Mouse (Mus musculus) intestine, embryonic 16.5 days (tissue): ENCODE measurements around the gene Cep128. TPM values are rescaled to one million over a fixed set of nuclear protein-coding genes. Genes with fewer than 3 reads are reported as not detected.
"Not testable (repeated sequence)": the region's sequence is repeated elsewhere in the genome, so short reads cannot be mapped to it uniquely, and the experiment has no call there.

ENCODE experiments used
- ATAC-seq: fragments of 200-750 bp; cut with Nextera tagmentation; 2 replicates; pipeline ENCODE4 v1.8.0; 2017; ENCODE audit warnings: moderate TSS enrichment, moderate library complexity
- H3K27ac ChIP-seq: fragments of 300-500 bp; sonication (generic); 2 replicates; pipeline ENCODE4 v1.5.1; 2014; ENCODE audit warnings: mild to moderate bottlenecking, low read length
- H3K27me3 ChIP-seq: fragments of 300-500 bp; sonication (generic); replicated peaks from 2 replicates; pipeline ENCODE4 v1.6.1; 2014; ENCODE audit warnings: low read length, control low read depth, mixed read lengths; ENCODE audit not compliant: control insufficient read depth, insufficient read depth
- H3K36me3 ChIP-seq: fragments of 300-500 bp; sonication (generic); 2 replicates; pipeline ENCODE4 v1.6.1; 2014; ENCODE audit warnings: low read length, control low read depth; ENCODE audit not compliant: control insufficient read depth, insufficient read depth
- H3K4me1 ChIP-seq: fragments of 300-500 bp; sonication (generic); 2 replicates; pipeline ENCODE4 v1.6.1; 2014; ENCODE audit warnings: low read length, control low read depth, mixed read lengths; ENCODE audit not compliant: control insufficient read depth, insufficient read depth
- H3K4me2 ChIP-seq: fragments of 300-500 bp; sonication (generic); 2 replicates; pipeline ENCODE4 v1.6.1; 2014; ENCODE audit warnings: low read depth, low read length, control low read depth
- H3K4me3 ChIP-seq: fragments of 300-500 bp; sonication (generic); 2 replicates; pipeline ENCODE4 v1.5.1; 2014; ENCODE audit warnings: mild to moderate bottlenecking, low read length
- H3K9ac ChIP-seq: fragments of 300-500 bp; sonication (generic); 2 replicates; pipeline ENCODE4 v1.6.1; 2014; ENCODE audit warnings: low read depth, low read length
- H3K9me3 ChIP-seq: fragments of 300-500 bp; sonication (generic); 2 replicates; pipeline ENCODE4 v1.6.1; 2016; ENCODE audit warnings: low read length, control low read depth; ENCODE audit not compliant: control insufficient read depth
- WGBS: fragments of 180-500 bp; shearing (Covaris S2); extraction: QIAGEN DNeasy Blood & Tissue Kit; methylation state at CpG from one replicate; pipeline ENCODE4 v1.1.7; 2014; 5-methylcytosine and 5-hydroxymethylcytosine counted together
- polyA plus RNA-seq: library from polyadenylated mRNA; unstranded; fragments of >200 nt; fragmentation: Nextera tagmentation; extraction: Ambion mirVana; gene quantifications from 2 replicates; pipeline ENCODE4 v1.2.1, GENCODE M21; 2015

Gene Cep128
- polyA plus RNA-seq, 1 experiment from 2014 or later: 6.3 TPM

DNA sequence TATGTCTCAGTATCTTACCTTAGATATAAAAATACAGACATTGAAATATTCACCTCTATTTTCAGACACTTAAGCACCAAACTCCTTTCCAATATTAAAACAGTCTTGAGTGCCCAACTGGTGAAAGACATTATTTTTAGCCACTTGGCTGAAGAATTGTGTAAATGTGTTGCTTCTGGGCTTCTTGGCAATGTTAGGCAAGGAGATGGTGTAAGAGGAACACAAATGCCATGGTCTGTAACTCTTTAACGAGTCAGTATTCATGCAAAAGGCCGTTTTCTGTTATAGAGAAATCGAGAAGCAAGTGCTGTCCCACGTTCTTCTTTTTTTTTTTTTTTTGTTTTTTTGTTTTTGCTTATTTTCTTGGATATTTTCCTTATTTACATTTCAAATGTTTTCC lies 26.1 kb upstream of the Cep128 start:
- H3K9me3 ChIP-seq: no peaks in the 10 kb centered on the region
- ATAC-seq: no peak
- no peak overlapping the region for H3K9ac ChIP-seq
- no peaks in the 10 kb centered on the region for H3K36me3 ChIP-seq
- H3K27ac ChIP-seq: no peak overlapping the region
- WGBS: 88% methylated on average over 4 of the region's 4 CpGs
- H3K4me1 ChIP-seq: no peaks in the 10 kb centered on the region
- no peak overlapping the region for H3K4me2 ChIP-seq
- H3K27me3 ChIP-seq: no peaks in the 10 kb centered on the region
- H3K4me3 ChIP-seq: no peak overlapping the region

DNA sequence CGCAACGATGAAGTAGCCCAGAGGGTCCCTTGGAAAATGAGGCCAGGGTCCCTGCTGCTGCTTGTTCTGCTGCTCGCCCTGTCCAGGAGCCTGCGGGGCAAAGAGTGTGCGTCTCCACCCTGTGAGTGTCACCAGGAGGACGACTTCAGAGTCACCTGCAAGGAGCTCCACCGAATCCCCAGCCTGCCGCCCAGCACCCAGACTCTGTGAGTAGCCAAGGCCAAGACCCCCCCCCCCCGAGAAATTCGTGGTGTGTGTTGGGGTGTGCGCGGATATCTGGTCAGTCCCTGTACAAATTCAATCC lies 16.8 kb upstream of the Cep128 start:
- Histone ChIP-seq H3K4me1 (peaks cover 11% of the 10 kb centered on the region), H3K4me3 (peak overlapping the region; percentile 53), H3K36me3 (no peaks in the 10 kb centered on the region), H3K4me2 (peak overlapping the region; percentile 96), H3K27ac (no peak overlapping the region), H3K9me3 (no peaks in the 10 kb centered on the region), H3K27me3 (peaks cover 3% of the 10 kb centered on the region; the same call in 1 of the 2 replicates), H3K9ac (peak overlapping the region; percentile 66; the same call in 1 of the 2 replicates)
- no peak; the same call in 1 of the 2 replicates for ATAC-seq
- WGBS: 7% methylated on average over 12 of the region's 12 CpGs

DNA sequence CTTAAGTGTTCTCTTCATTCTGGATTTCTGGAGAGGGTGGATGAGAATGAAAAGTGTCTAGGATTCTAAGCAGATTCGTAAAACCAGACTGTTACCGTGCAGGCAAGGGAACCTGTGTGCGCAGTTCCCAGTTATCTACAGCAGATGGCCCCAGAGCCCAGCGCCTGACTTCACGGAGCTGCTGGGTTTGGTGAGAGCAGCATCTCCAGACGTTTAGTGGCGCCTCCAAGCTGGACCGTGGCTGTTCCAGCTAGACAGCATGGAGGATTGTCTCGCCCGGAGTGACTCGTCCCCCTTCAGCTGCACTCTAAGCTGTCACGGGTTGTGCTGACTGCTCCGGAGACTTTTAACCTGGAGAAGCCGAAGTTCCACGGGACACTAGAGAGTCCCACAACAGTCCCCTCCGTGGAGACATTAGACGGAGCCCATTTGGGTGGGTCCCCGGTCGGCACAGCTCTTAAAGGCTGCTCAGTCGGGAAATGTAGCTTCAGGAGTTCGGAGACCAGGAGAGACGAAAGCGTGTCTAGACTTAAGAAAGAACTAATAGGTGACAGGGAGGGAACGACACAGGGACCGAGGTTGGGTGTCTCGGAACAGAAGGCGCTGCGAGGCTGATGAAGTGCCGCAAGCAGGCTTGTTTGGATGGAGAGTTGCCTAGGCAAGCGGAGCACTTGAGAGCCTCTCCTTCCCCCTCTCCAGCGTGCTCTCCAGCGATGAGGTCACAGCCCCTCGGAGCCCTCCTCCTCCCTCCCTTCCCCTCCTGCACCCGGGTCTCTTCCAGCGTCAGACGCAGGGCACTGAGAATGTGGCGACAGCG lies 16.2 kb upstream of the Cep128 start:
- no peaks in the 10 kb centered on the region for H3K9me3 ChIP-seq
- peak overlapping the region; percentile 66 for H3K9ac ChIP-seq
- peak overlapping the region; percentile 53 for H3K4me3 ChIP-seq
- H3K27me3 ChIP-seq: peaks cover 3% of the 10 kb centered on the region; the same call in 1 of the 2 replicates
- H3K36me3 ChIP-seq: no peaks in the 10 kb centered on the region
- peak overlapping the region; percentile 96 for H3K4me2 ChIP-seq
- ATAC-seq: peak; percentile 94
- H3K27ac ChIP-seq: no peak overlapping the region
- WGBS: under 1% methylated on average over 38 of the region's 38 CpGs
- H3K4me1 ChIP-seq: peaks cover 11% of the 10 kb centered on the region

DNA sequence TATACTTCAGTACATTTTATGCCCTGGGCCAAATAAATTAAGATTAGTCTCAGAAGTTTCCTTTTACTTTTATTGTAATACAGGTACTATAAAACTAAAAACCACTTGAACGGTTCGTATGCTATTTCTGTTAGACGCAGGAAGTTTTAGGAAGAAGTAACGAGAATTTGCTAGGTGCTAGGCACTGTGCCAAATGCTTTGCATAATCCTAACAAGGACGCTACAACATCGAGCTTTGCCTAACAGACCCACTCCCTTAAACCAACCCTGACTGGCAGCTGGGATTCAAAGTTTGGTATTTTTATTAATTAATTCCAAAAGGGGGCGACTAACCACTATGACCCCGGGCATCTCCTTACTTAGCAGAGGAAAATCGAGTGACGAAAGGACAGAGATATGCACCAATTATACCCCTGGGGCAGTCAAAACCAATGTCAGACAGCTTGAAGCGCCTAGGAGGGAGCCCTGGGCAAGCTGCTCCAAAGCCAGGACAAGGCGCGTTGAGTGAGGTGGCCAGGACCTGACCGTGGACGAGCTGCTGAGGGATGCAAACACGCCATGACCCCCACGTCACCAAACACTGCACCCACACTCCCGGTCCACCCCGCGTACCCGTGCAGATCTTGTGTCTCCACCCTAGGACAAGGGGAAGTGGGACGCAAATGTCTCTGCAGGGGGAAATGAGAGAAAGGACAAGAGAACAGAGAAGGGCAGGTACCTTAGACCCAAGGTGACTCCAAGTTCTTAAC lies 519 bp downstream of the Cep128 start:
- WGBS: 5% methylated on average over 22 of the region's 22 CpGs
- peak overlapping the region; percentile 73 for H3K9ac ChIP-seq
- no peaks in the 10 kb centered on the region for H3K36me3 ChIP-seq

DNA sequence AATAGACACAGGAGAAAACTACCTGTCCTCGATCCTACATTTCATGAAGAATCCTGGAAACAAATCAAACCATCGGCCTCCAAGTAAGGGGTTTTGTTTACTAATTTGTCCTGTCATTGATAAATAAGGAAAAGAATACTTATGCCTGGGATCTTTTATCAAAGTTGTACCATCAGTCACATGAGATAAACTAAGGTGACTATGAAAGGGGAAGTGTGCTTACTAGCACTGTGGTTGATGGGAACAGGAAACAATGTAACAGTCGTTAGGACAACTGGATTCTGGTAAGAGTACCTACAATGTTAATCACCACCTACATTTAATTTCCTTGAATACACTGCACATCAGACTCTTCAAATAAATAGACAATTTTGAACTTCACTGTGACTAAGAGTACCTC lies 15.0 kb downstream of the Cep128 start:
- H3K9ac ChIP-seq: no peak overlapping the region
- H3K4me2 ChIP-seq: no peak overlapping the region
- 75% methylated on average over 3 of the region's 3 CpGs for WGBS
- H3K9me3 ChIP-seq: no peaks in the 10 kb centered on the region
- H3K4me3 ChIP-seq: no peak overlapping the region
- H3K4me1 ChIP-seq: no peaks in the 10 kb centered on the region
- ATAC-seq: no peak
- no peak overlapping the region for H3K27ac ChIP-seq
- no peaks in the 10 kb centered on the region for H3K27me3 ChIP-seq
- H3K36me3 ChIP-seq: no peaks in the 10 kb centered on the region

More for the DNA sequence above, 519 bp downstream of the Cep128 start:
- H3K4me2 ChIP-seq: peak overlapping the region; percentile 90
- H3K4me1 ChIP-seq: no peaks in the 10 kb centered on the region
- no peaks in the 10 kb centered on the region for H3K27me3 ChIP-seq
- H3K4me3 ChIP-seq: peak overlapping the region; percentile 76
- H3K27ac ChIP-seq: no peak overlapping the region
- ATAC-seq: peak; percentile 69
- no peaks in the 10 kb centered on the region for H3K9me3 ChIP-seq

DNA sequence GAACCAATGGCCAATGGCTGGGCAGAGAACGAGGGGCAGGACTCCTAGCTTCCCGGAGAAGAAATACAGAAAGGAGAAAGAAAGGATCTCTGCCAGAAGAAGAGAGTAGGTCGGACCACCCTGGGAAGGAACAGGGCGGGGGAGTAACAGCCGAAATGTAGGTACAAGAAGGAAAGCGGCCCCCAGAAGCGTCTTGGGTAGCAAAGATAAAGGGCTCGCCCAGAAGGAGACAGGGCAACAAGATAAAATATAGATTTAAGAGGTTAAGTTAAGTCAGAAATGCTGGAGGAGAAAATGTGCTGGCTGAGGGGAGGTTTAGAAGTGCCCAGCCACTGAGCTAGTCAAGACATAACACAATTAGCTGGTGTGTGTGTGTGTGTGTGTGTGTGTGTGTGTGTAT lies 30.4 kb downstream of the Cep128 start:
- Histone ChIP-seq H3K4me1 (no peaks in the 10 kb centered on the region), H3K9ac (no peak overlapping the region), H3K4me3 (no peak overlapping the region), H3K9me3 (no peaks in the 10 kb centered on the region), H3K27ac (no peak overlapping the region), H3K4me2 (no peak overlapping the region), H3K27me3 (no peaks in the 10 kb centered on the region), H3K36me3 (no peaks in the 10 kb centered on the region)
- ATAC-seq: no peak
- 90% methylated on average over 8 of the region's 8 CpGs for WGBS

DNA sequence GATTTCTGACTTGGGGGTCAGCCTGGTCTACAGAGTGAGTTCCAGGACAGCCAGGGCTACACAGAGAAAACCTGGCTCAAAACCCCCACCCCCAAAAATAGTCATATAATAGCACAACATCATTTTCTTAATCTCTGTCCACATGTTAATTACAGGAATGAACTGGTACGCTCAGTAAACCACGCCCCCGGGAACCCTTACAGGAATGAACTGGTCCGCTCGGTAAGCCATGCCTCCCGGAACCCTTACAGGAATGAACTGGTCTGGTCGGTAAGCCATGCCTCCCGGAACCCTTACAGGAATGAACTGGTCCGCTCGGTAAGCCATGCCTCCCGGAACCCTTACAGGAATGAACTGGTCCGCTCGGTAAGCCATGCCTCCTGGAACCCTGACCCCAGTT lies 45.6 kb downstream of the Cep128 start:
- H3K4me1 ChIP-seq, H3K9ac ChIP-seq, H3K9me3 ChIP-seq, H3K36me3 ChIP-seq, ATAC-seq, H3K4me3 ChIP-seq, H3K27ac ChIP-seq, H3K4me2 ChIP-seq, H3K27me3 ChIP-seq: not testable (repeated sequence)
- 96% methylated on average over 13 of the region's 13 CpGs for WGBS

DNA sequence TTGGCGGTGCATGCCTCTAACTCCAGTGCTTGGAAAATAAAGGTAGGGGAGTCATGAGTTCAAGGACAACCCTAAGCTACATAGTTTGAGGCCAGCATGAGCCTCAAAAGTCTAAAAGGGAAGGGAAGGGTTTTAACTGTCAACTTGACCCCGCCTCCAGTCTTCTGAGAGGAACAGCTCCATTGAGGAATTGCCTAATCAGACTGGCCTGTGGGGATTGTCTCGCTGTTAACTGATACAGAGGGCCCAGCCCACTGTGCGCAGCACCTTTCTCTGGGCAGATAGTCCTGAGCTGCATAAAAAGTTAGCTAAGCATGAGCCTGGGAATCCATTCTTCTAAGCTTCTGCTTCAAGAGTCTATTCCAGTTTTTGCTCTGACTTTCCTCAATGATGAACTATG lies 56.7 kb downstream of the Cep128 start:
- H3K9me3 ChIP-seq: no peaks in the 10 kb centered on the region
- H3K27ac ChIP-seq: no peak overlapping the region
- no peaks in the 10 kb centered on the region for H3K27me3 ChIP-seq
- H3K4me1 ChIP-seq: no peaks in the 10 kb centered on the region
- no peaks in the 10 kb centered on the region for H3K36me3 ChIP-seq
- no peak overlapping the region for H3K4me2 ChIP-seq
- no peak overlapping the region for H3K4me3 ChIP-seq
- WGBS: 77% methylated on average over 4 of the region's 4 CpGs
- no peak for ATAC-seq
- no peak overlapping the region for H3K9ac ChIP-seq

DNA sequence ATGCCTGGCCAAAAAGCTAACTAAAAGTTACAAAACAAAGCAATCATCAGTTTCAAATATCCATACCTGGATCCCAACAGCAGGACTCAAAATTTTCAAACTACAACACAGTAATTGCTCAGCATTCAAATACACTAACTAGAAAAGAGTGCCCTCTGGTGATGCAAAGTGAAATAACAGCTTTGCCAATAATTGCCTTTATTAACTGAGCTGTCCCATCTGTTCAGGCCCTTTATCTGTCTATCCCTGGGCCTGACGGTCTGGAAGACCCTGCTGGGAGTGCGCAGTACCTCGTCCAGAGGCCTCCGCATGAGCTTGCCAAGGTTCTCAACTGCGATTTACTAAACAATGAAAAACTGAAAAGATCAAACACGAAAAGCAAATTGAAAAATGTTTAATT lies 58.1 kb downstream of the Cep128 start:
- WGBS: 42% methylated on average over 6 of the region's 6 CpGs
- H3K9ac ChIP-seq: no peak overlapping the region
- no peaks in the 10 kb centered on the region for H3K36me3 ChIP-seq
- 0 out of 2 replicates have a peak, but pooled peaks have one; percentile 33 for ATAC-seq
- H3K4me2 ChIP-seq: no peak overlapping the region
- no peak overlapping the region for H3K4me3 ChIP-seq
- no peaks in the 10 kb centered on the region for H3K27me3 ChIP-seq
- no peak overlapping the region for H3K27ac ChIP-seq
- H3K9me3 ChIP-seq: no peaks in the 10 kb centered on the region
- no peaks in the 10 kb centered on the region for H3K4me1 ChIP-seq
